Comparison of ENCODE assay signal across 9 mouse cellular contexts in the genomic region with DNA sequence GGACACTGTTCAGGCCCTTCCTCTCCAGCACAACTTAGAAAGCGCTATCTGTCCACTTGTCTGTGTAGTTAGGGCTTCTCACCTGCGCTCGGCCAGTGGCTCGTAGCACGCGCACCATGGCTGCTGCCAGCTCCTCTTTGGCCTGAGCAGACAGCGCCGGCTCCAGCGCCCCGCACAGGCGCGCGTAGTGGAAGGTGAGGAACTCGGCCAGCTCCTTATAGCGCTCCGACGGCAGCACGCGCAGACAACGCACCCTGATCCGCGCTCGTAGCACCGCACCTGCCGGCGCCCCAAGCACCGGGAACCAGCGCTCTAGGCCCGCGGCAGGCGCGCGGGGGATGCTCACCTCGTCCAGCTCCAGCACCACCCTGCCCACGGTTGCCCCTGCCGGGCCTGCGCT. TPM values are rescaled to one million over a fixed set of nuclear protein-coding genes. Genes with fewer than 3 reads are reported as not detected.
DNase-seq lines count a peak whose midpoint lies in the region; ATAC-seq and TF ChIP-seq lines count a peak whose summit lies in the region.
"Had no signal": no experiment of that assay in that cellular context is flagged by ENCODE, and none has a peak within 500 bp of the region (broad histone marks: within the 10 kb centered on the region; RNA-seq: fewer than 3 reads in every experiment).

No protein-coding gene starts in this region.

- no peak for TF ChIP-seq CTCF in midbrain, postnatal 0 days (IDR thresholded peaks at IDR 0.05)

- 0 out of 2 replicates have a peak, but pooled peaks cover 4% of the 10 kb centered on the region for H3K4me1 ChIP-seq in embryonic facial prominence, embryonic 14.5 days (ENCODE audit: control insufficient read depth, insufficient read depth, low read length)
- H3K4me1 ChIP-seq in intestine, embryonic 15.5 days (replicated peaks): 0 out of 2 replicates have a peak, but pooled peaks cover 5% of the 10 kb centered on the region
- peaks cover 7% of the 10 kb centered on the region; the same call in 1 of the 2 replicates for H3K4me1 ChIP-seq in midbrain, postnatal 0 days (ENCODE audit: insufficient read depth, low read length)

- H3K27ac ChIP-seq in embryonic facial prominence, embryonic 14.5 days (replicated peaks; ENCODE audit: low read depth, low read length): no peak overlapping the region
- no peak overlapping the region for H3K27ac ChIP-seq in intestine, embryonic 15.5 days
- no peak overlapping the region for H3K27ac ChIP-seq in midbrain, postnatal 0 days (ENCODE audit: low read depth, low read length)
- H3K27ac ChIP-seq: macrophage had no signal

- no peaks in the 10 kb centered on the region for H3K9me3 ChIP-seq in embryonic facial prominence, embryonic 14.5 days (ENCODE audit: control insufficient read depth, low read length)
- H3K9me3 ChIP-seq in intestine, embryonic 15.5 days: no peaks in the 10 kb centered on the region
- H3K9me3 ChIP-seq in midbrain, postnatal 0 days (ENCODE audit: low read length): no peaks in the 10 kb centered on the region

- no peaks in the 10 kb centered on the region for H3K36me3 ChIP-seq in embryonic facial prominence, embryonic 14.5 days (ENCODE audit: control insufficient read depth, insufficient read depth, low read length)
- H3K36me3 ChIP-seq in intestine, embryonic 15.5 days: no peaks in the 10 kb centered on the region
- H3K36me3 ChIP-seq in midbrain, postnatal 0 days (ENCODE audit: insufficient read depth, low read length): no peaks in the 10 kb centered on the region

- H3K27me3 ChIP-seq in embryonic facial prominence, embryonic 14.5 days (replicated peaks; ENCODE audit: control insufficient read depth, insufficient read depth, low read length): peaks cover 81% of the 10 kb centered on the region
- H3K27me3 ChIP-seq in intestine, embryonic 15.5 days (replicated peaks): peaks cover 71% of the 10 kb centered on the region
- peaks cover 74% of the 10 kb centered on the region for H3K27me3 ChIP-seq in midbrain, postnatal 0 days (ENCODE audit: insufficient read depth, low read length)

- peak; percentile 8 for DNase-seq in kidney, adult 18-20 months
- DNase-seq in kidney, adult 8-10 months: no peak
- DNase-seq in embryonic facial prominence, embryonic 14.5 days (ENCODE audit: low spot score): no peak
- DNase-seq in midbrain, postnatal 0 days (ENCODE audit: low spot score): no peak
- no peak for DNase-seq in right cerebral cortex, postnatal 14 days
- no peak for DNase-seq in gastrocnemius, postnatal 4 days (ENCODE audit: low spot score in 2 of 2)
- no peak for DNase-seq in gastrocnemius, adult 8-10 months (ENCODE audit: low spot score in 2 of 2)

- WGBS in embryonic facial prominence, embryonic 14.5 days: 2% methylated on average over 23 of the region's 37 CpGs
- 5% methylated on average over 37 of the region's 37 CpGs for WGBS in intestine, embryonic 15.5 days
- 7% methylated on average over 37 of the region's 37 CpGs for WGBS in midbrain, postnatal 0 days

- peak overlapping the region; percentile 50 for H3K4me2 ChIP-seq in embryonic facial prominence, embryonic 14.5 days (ENCODE audit: low read depth, low read length)
- H3K4me2 ChIP-seq in intestine, embryonic 15.5 days (replicated peaks): peak overlapping the region; percentile 52
- H3K4me2 ChIP-seq in midbrain, postnatal 0 days (ENCODE audit: low read depth, low read length, poor library complexity, severe bottlenecking): peak overlapping the region; percentile 37

- no peak for ATAC-seq in embryonic facial prominence, embryonic 14.5 days (ENCODE audit: low read depth)
- ATAC-seq in intestine, embryonic 15.5 days: no peak
- ATAC-seq in midbrain, postnatal 0 days (ENCODE audit: low FRiP score): no peak

- H3K4me3 ChIP-seq in embryonic facial prominence, embryonic 14.5 days (ENCODE audit: low read depth, low read length): peak overlapping the region; percentile 23
- H3K4me3 ChIP-seq in intestine, embryonic 15.5 days (replicated peaks): 0 out of 2 replicates have a peak overlapping the region, but pooled peaks have one; percentile 16
- peak overlapping the region; percentile 29; the same call in 1 of the 2 replicates for H3K4me3 ChIP-seq in midbrain, postnatal 0 days (ENCODE audit: low read depth, low read length)

- H3K9ac ChIP-seq in embryonic facial prominence, embryonic 14.5 days (ENCODE audit: low read depth, low read length): no peak overlapping the region
- H3K9ac ChIP-seq in intestine, embryonic 15.5 days: no peak overlapping the region
- H3K9ac ChIP-seq in midbrain, postnatal 0 days (replicated peaks; ENCODE audit: low read length, poor library complexity, severe bottlenecking): no peak overlapping the region

RNA-seq across cellular contexts. Expression of gene Wiz, which starts 7.0 kb away (rescaled TPM):
- polyA plus RNA-seq in embryonic facial prominence, embryonic 14.5 days (2014; fragmentation: Nextera tagmentation; extraction: Ambion mirVana): 27.6 and 29.3 TPM in 2 replicates
- polyA plus RNA-seq in intestine, embryonic 15.5 days (2015; fragmentation: Nextera tagmentation; extraction: Ambion mirVana): 24.6 and 24.7 TPM in 2 replicates
- total RNA-seq in midbrain, postnatal 0 days (2014; rRNA removed): 53.9 and 68.0 TPM in 2 replicates
- 40.8 and 41.3 TPM in 2 replicates for polyA plus RNA-seq in midbrain, postnatal 0 days (2015; fragmentation: Nextera tagmentation; extraction: Ambion mirVana)
- 10 to 100 TPM; 32.6 to 34.3 TPM for total RNA-seq in gastrocnemius, postnatal 4 days (2021)
- 10 to 100 TPM; 13.5 to 14.1 (median 13.6) TPM for total RNA-seq in gastrocnemius, adult 8-10 months (2022)

RNA-seq across cellular contexts. Expression of gene Rasal3, which starts 7.1 kb away (rescaled TPM):
- polyA plus RNA-seq in embryonic facial prominence, embryonic 14.5 days (2014; fragmentation: Nextera tagmentation; extraction: Ambion mirVana): 2.2 and 2.4 TPM in 2 replicates
- 1.7 and 1.8 TPM in 2 replicates for polyA plus RNA-seq in intestine, embryonic 15.5 days (2015; fragmentation: Nextera tagmentation; extraction: Ambion mirVana)
- total RNA-seq in midbrain, postnatal 0 days (2014; rRNA removed): 3.8 and 4.6 TPM in 2 replicates
- 0.63 and 0.80 TPM in 2 replicates for polyA plus RNA-seq in midbrain, postnatal 0 days (2015; fragmentation: Nextera tagmentation; extraction: Ambion mirVana)
- total RNA-seq in gastrocnemius, postnatal 4 days (2021): 1 to 10 TPM in 1 of 2 experiments, under 1 TPM in 1; 0.47 to 1.5 TPM
- total RNA-seq in gastrocnemius, adult 8-10 months (2022): not detected

RNA-seq across cellular contexts. Expression of gene Pglyrp2, which starts 27.7 kb away (rescaled TPM):
- 0.17 TPM in 1 of 2 replicates, not detected in the other for polyA plus RNA-seq in embryonic facial prominence, embryonic 14.5 days (2014; fragmentation: Nextera tagmentation; extraction: Ambion mirVana)
- polyA plus RNA-seq in intestine, embryonic 15.5 days (2015; fragmentation: Nextera tagmentation; extraction: Ambion mirVana): 0.28 and 0.40 TPM in 2 replicates
- total RNA-seq in midbrain, postnatal 0 days (2014; rRNA removed): not detected in 2 replicates
- not detected in 2 replicates for polyA plus RNA-seq in midbrain, postnatal 0 days (2015; fragmentation: Nextera tagmentation; extraction: Ambion mirVana)
- total RNA-seq in gastrocnemius, postnatal 4 days (2021): under 1 TPM in 1 of 2 experiments, not detected in 1; 0.60 TPM
- not detected for total RNA-seq in gastrocnemius, adult 8-10 months (2022)
- polyA plus RNA-seq: macrophage had no signal

RNA-seq across cellular contexts. Expression of gene Akap8l, which starts 45.9 kb away (rescaled TPM):
- polyA plus RNA-seq in embryonic facial prominence, embryonic 14.5 days (2014; fragmentation: Nextera tagmentation; extraction: Ambion mirVana): 59.4 and 59.8 TPM in 2 replicates
- polyA plus RNA-seq in intestine, embryonic 15.5 days (2015; fragmentation: Nextera tagmentation; extraction: Ambion mirVana): 62.6 and 72.3 TPM in 2 replicates
- total RNA-seq in midbrain, postnatal 0 days (2014; rRNA removed): 69.9 and 83.6 TPM in 2 replicates
- polyA plus RNA-seq in midbrain, postnatal 0 days (2015; fragmentation: Nextera tagmentation; extraction: Ambion mirVana): 113 and 117 TPM in 2 replicates
- 10 to 100 TPM; 36.7 to 50.5 TPM for total RNA-seq in gastrocnemius, postnatal 4 days (2021)
- 10 to 100 TPM; 29.4 to 41.8 (median 37.5) TPM for total RNA-seq in gastrocnemius, adult 8-10 months (2022)

RNA-seq across cellular contexts. Expression of gene Cyp4f39, which starts 56.3 kb away (rescaled TPM):
- polyA plus RNA-seq in embryonic facial prominence, embryonic 14.5 days (2014; fragmentation: Nextera tagmentation; extraction: Ambion mirVana): 4.8 and 6.2 TPM in 2 replicates
- polyA plus RNA-seq in intestine, embryonic 15.5 days (2015; fragmentation: Nextera tagmentation; extraction: Ambion mirVana): 0.29 and 0.35 TPM in 2 replicates
- 1.3 and 1.6 TPM in 2 replicates for total RNA-seq in midbrain, postnatal 0 days (2014; rRNA removed)
- 0.90 and 1.3 TPM in 2 replicates for polyA plus RNA-seq in midbrain, postnatal 0 days (2015; fragmentation: Nextera tagmentation; extraction: Ambion mirVana)
- not detected for total RNA-seq in gastrocnemius, postnatal 4 days (2021)
- total RNA-seq in gastrocnemius, adult 8-10 months (2022): 1 to 10 TPM; 1.2 to 6.3 (median 2.5) TPM
